Mouse (Mus musculus): ENCODE measurements around the gene Brap.

- no peak for TF ChIP-seq CTCF (conservative IDR thresholded peaks at IDR 0.05; ENCODE audit: low read length)
- TF ChIP-seq POU5F1 (IDR thresholded peaks at IDR 0.05; ENCODE audit: borderline replicate concordance, low read length), result no peak
These were observed 21.9 kb downstream of the Brap start for GRCm38 (mm10) chr5:121682250-121682649.
